Mouse (Mus musculus) liver, postnatal 0 days (tissue): ENCODE measurements at regions not wholly inside any gene's neighbourhood (a gene's known extent, or its start where the extent isn't known, plus 50 kb on each side); places are given as distances from the start of the nearest gene placed in this dataset.

Experiments
- CTCF ChIP-seq: sonication (generic); IDR thresholded peaks from 2 replicates; pipeline ENCODE4 v1.5.1; 2016; ENCODE audit warnings: antibody characterized with exemption, low read depth
- EP300 ChIP-seq: IDR thresholded peaks from 2 replicates; pipeline ENCODE4 v1.6.1; 2016; ENCODE audit warnings: antibody characterized with exemption, low read depth, mild to moderate bottlenecking

- TF ChIP-seq CTCF (no peak), EP300 (no peak)
Observed at GRCm38 (mm10) chr12:13119653-13120052, 129.4 kb downstream of the Ddx1 start.
